Mouse (Mus musculus) heart, embryonic 11.5 days (tissue): Measurements from ENCODE around the gene Grpel1. TPM values are rescaled to one million over a fixed set of nuclear protein-coding genes. Genes with fewer than 3 reads are reported as not detected.
A peak's percentile ranks its signal among the peaks of the same experiment; 100 is the strongest.

ENCODE experiments used
- ATAC-seq: fragments of 200-750 bp; cut with Nextera tagmentation; replicated peaks from 2 replicates; pipeline ENCODE4 v1.8.0; 2017; ENCODE audit warnings: moderate library complexity; ENCODE audit not compliant: insufficient number of reproducible peaks, low FRiP score, low TSS enrichment
- H3K27ac ChIP-seq: fragments of 300-500 bp; sonication (generic); 2 replicates; pipeline ENCODE4 v1.5.1; 2014; ENCODE audit warnings: mild to moderate bottlenecking, low read depth, low read length
- H3K27me3 ChIP-seq: fragments of 300-500 bp; sonication (generic); 2 replicates; pipeline ENCODE4 v1.6.1; 2014; ENCODE audit warnings: mild to moderate bottlenecking, low read length, mixed read lengths; ENCODE audit not compliant: control insufficient read depth, insufficient read depth
- H3K36me3 ChIP-seq: fragments of 300-500 bp; sonication (generic); 2 replicates; pipeline ENCODE4 v1.6.1; 2014; ENCODE audit warnings: mild to moderate bottlenecking, low read length, moderate library complexity, mixed read lengths; ENCODE audit not compliant: control insufficient read depth, insufficient read depth
- H3K4me1 ChIP-seq: fragments of 300-500 bp; sonication (generic); 2 replicates; pipeline ENCODE4 v1.6.1; 2014; ENCODE audit warnings: low read length; ENCODE audit not compliant: control insufficient read depth, insufficient read depth
- H3K4me2 ChIP-seq: fragments of 300-500 bp; sonication (generic); 2 replicates; pipeline ENCODE4 v1.6.1; 2014; ENCODE audit warnings: mild to moderate bottlenecking, moderate library complexity
- H3K4me3 ChIP-seq: fragments of 300-500 bp; sonication (generic); 2 replicates; pipeline ENCODE4 v1.5.1; 2014; ENCODE audit warnings: low read depth, low read length
- H3K9ac ChIP-seq: fragments of 300-500 bp; sonication (generic); 2 replicates; pipeline ENCODE4 v1.6.1; 2014; ENCODE audit warnings: mild to moderate bottlenecking, low read depth, low read length, moderate library complexity
- H3K9me3 ChIP-seq: fragments of 300-500 bp; sonication (generic); replicated peaks from 2 replicates; pipeline ENCODE4 v1.6.1; 2016; ENCODE audit warnings: low read length; ENCODE audit not compliant: control insufficient read depth
- WGBS: fragments of 180-500 bp; shearing (Covaris S2); extraction: QIAGEN DNeasy Blood & Tissue Kit; methylation state at CpG from one replicate; pipeline ENCODE4 v1.1.7; 2014; ENCODE audit not compliant: insufficient replicate concordance; 5-methylcytosine and 5-hydroxymethylcytosine counted together
- polyA plus RNA-seq: library from polyadenylated mRNA; unstranded; fragments of >200 nt; fragmentation: Nextera tagmentation; extraction: Ambion mirVana; gene quantifications from 2 replicates; pipeline ENCODE4 v1.2.1, GENCODE M21; 2014

Grpel1 gene
- polyA plus RNA-seq, 1 experiment from 2014 or later = 63.8 TPM

DNA sequence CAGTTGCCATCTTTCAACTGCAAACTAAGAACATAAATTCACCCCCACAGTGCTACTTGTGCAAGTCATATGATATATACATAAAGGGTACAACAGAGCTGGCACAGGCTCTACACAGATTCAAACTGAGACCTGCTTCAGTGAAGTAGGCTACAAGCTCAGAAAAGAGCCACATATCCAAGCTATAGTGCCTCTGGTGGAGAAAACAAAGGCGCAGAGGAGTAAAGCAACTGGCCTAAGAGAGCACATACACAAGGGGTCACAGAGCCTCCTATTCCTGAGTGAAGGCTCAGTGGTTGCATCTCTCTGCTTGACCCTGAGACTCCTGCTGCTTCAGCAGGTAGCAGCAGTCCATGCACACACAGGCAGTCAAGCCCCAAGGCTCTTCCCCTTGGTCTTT lies 16.3 kb downstream of the Grpel1 start:
- 69% methylated on average over 1 of the region's 1 CpGs for WGBS
- Histone ChIP-seq H3K9ac (no peak overlapping the region), H3K4me1 (peaks cover 30% of the 10 kb centered on the region), H3K4me3 (no peak overlapping the region), H3K9me3 (no peaks in the 10 kb centered on the region), H3K27ac (no peak overlapping the region), H3K27me3 (peaks cover 10% of the 10 kb centered on the region), H3K36me3 (no peaks in the 10 kb centered on the region; the same call in 1 of the 2 replicates), H3K4me2 (no peak overlapping the region)
- ATAC-seq = no peak

DNA sequence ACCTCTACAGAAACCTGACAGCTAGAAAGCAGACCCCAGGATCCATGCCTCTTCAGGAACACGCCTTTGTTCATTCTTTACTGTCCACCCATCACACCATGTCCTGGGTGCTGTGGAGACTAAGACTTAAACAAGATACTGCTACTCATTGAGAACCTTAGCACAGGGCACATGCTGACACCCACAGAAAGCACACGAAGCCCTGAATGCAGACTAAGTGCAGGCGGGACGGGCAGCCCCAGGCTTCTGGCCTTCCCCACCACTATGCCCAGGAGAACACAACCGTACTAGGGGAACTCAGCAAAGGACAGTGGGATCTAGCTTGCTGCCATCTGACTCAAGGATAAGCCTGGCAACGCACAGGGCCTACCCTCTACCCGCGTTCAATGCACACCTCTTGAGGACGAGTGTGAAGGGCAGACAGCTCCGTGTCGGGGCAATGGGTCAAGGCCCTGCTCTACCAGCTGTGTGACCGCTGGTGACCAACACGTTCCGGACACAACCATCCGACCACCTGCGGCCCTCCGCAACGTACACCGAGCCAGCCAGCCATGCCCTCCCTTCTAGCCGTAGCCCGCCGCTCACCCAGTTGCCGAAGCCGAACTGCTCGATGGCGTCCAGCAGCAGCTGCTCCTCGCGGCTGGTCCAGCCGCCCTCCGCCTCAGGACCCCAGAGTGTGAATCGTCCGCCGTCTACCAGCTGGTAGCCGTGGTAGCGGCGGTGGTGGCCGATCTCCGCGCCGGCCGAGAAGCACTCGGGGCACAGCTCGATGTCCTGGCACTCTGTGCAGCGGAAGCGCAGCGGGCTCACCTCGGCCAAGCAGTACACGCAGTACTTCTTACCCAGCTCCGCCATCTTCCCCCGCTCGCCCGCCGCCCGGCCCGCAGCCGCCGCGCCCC lies 18.7 kb downstream of the Grpel1 start:
- Histone ChIP-seq H3K9me3 (no peaks in the 10 kb centered on the region), H3K9ac (peak overlapping the region; percentile 94), H3K4me3 (peak overlapping the region; percentile 99), H3K36me3 (no peaks in the 10 kb centered on the region; the same call in 1 of the 2 replicates), H3K27me3 (peaks cover 10% of the 10 kb centered on the region), H3K27ac (peak overlapping the region; percentile 46; the same call in 1 of the 2 replicates), H3K4me1 (peaks cover 30% of the 10 kb centered on the region), H3K4me2 (peak overlapping the region; percentile 99)
- 2% methylated on average over 58 of the region's 58 CpGs for WGBS
- ATAC-seq = peak; percentile 1; the same call in 1 of the 2 replicates

DNA sequence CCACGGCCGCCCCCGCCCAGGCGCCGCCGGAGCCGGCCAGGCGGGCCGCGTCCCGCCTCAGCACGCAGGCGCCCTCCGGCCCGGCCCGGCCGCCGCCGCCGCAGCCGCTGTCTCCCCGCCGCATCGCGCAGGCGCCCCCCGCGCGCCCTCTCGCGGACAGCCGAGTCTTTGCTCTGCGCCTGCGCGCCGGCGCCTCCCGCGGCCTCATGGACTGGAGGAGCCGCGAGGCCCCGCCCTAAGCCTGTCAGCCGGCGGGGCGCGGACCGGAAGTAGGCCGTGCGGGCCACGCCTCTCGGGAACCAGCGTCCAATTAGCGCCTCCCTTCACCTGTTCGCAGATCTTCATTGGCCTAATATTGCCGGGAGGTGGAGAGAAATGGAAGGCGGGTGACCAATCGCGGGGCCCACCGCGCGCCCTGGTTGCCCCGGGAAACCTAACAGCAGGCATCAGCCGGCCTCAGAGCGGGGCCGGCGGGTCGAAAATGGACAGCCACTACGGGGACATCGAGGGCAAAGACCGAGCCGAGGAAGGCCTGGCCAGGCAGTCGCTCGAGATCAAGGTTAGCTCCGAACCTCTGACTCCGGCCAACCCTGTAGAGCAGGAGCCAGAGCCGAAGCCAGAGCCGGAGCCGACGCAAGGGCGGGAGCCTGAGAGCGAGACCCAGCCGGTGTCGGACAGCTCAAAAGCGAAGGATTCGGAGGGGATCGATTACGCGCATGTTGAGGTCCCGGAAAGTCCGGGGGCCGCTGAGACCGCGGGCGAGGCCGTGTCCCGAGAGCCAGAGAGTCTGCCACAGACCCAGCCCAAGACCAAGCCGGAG lies 19.6 kb downstream of the Grpel1 start, which contains the start of the genes Tada2b and Ccdc96:
TSS of gene Tada2b (minus strand) at position 115 of the 820 bp plus-strand sequence.
TSS of gene Ccdc96 (plus strand) at position 418 of the 820 bp plus-strand sequence.
- peak within 1 kb of the TSS; percentile 94 for H3K9ac ChIP-seq
- H3K4me3 ChIP-seq = peak within 1 kb of the TSS; percentile 99
- H3K27ac ChIP-seq = peak within 1 kb of the TSS; percentile 46; the same call in 1 of the 2 replicates
- no peaks in the 10 kb centered on the region; the same call in 1 of the 2 replicates for H3K36me3 ChIP-seq
- H3K4me1 ChIP-seq = peaks cover 29% of the 10 kb centered on the region
- no peaks in the 10 kb centered on the region for H3K9me3 ChIP-seq
- ATAC-seq = peak; percentile 97
- 1% methylated on average over 84 of the region's 97 CpGs for WGBS
- H3K4me2 ChIP-seq = peak within 1 kb of the TSS; percentile 99
- peaks cover 10% of the 10 kb centered on the region for H3K27me3 ChIP-seq

DNA sequence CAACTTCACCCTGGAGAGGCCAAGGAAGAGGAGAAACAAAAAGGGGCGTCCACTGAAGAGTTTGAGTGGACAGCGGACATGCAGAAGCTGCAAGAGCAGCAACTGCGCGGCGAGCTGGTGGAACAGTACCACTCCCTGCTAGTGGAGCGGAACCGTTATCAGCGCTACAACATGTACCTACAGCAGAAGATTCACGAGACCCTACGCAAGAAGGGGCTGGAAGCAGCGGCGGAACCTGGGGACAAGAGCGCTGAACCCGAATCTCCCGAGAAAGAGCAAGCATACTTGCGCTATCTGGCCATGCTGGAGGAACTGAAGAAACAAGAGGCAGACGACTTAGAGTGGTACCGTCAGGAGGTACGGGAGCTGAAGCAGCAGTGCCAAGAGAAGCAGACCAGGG lies 20.5 kb downstream of the Grpel1 start:
- 27% methylated on average over 19 of the region's 19 CpGs for WGBS
- Histone ChIP-seq H3K9me3 (no peaks in the 10 kb centered on the region), H3K27ac (no peak overlapping the region), H3K27me3 (peaks cover 10% of the 10 kb centered on the region), H3K4me2 (peak overlapping the region; percentile 99), H3K36me3 (no peaks in the 10 kb centered on the region; the same call in 1 of the 2 replicates), H3K9ac (peak overlapping the region; percentile 30; the same call in 1 of the 2 replicates), H3K4me1 (peaks cover 23% of the 10 kb centered on the region), H3K4me3 (peak overlapping the region; percentile 57)
- no peak for ATAC-seq

DNA sequence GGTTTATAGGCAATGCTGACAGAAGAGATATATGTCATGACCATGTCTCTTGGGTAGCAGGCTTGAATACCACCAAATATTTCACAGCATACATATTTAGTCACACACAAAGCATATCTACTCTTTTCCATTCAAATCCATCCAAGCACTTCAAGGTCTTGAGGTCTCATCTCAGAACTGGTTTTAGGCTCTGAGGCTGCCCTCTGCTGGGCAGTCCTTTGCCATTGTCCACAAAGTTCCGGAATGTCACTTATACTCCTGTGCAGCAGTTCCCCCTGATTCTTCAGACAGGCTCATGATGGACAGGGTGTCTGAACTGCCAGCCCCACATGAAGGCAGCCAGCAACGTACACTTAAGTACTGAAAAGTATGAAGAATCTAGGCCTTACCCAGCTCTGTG lies 24.4 kb downstream of the Grpel1 start:
- Histone ChIP-seq H3K9ac (no peak overlapping the region), H3K4me2 (no peak overlapping the region), H3K27ac (no peak overlapping the region), H3K27me3 (peaks cover 10% of the 10 kb centered on the region), H3K4me3 (no peak overlapping the region), H3K9me3 (no peaks in the 10 kb centered on the region), H3K4me1 (peaks cover 9% of the 10 kb centered on the region), H3K36me3 (peaks cover 14% of the 10 kb centered on the region; the same call in 1 of the 2 replicates)
- ATAC-seq = no peak
- WGBS = 42% methylated on average over 2 of the region's 2 CpGs

DNA sequence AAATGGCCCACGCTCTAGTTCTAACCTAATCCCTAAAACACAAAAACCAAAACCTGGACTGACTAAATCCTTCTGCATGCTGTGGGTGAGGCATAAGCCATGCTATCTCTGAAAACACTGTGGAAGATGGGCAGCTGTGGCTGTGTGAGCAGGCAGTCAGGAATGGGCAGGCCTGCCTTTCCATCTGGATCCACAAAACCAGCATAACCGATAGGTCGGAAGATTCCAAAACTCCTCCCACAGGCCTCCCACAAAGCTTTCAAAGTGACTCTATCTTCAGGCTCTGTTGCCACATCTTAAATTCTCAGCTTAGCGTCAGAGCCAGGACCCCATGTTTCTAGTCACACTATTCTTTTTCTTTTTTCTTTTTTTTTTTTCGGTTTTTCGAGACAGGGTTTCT lies 29.1 kb downstream of the Grpel1 start:
- 84% methylated on average over 6 of the region's 6 CpGs for WGBS
- no peak for ATAC-seq
- Histone ChIP-seq H3K4me3 (no peak overlapping the region), H3K27me3 (no peaks in the 10 kb centered on the region), H3K9ac (no peak overlapping the region), H3K4me1 (no peaks in the 10 kb centered on the region), H3K9me3 (no peaks in the 10 kb centered on the region), H3K4me2 (no peak overlapping the region), H3K36me3 (peaks cover 25% of the 10 kb centered on the region), H3K27ac (no peak overlapping the region)

DNA sequence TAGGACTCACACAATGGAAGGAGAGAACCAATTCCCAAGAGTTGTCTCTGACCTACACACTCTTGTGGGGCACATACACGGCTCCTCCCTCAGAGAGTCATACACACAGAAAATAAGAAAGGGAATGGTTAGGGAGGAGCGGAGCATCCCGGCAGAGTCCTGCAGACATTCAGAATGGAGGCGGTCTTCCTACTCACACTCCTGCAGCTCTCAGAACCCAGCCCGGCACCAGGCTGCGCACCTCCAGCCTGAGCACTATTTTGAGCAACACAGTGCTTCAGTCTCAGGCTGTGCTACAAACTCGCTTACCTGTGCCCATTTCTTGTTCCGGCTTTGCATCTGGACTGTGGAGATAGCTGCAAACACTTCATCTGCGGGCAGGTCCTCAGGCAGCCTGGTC lies 29.9 kb downstream of the Grpel1 start:
- Histone ChIP-seq H3K9me3 (no peaks in the 10 kb centered on the region), H3K27ac (no peak overlapping the region), H3K9ac (no peak overlapping the region), H3K27me3 (no peaks in the 10 kb centered on the region), H3K4me3 (no peak overlapping the region), H3K36me3 (peaks cover 25% of the 10 kb centered on the region), H3K4me2 (no peak overlapping the region), H3K4me1 (no peaks in the 10 kb centered on the region)
- WGBS = 94% methylated on average over 9 of the region's 9 CpGs
- no peak for ATAC-seq

DNA sequence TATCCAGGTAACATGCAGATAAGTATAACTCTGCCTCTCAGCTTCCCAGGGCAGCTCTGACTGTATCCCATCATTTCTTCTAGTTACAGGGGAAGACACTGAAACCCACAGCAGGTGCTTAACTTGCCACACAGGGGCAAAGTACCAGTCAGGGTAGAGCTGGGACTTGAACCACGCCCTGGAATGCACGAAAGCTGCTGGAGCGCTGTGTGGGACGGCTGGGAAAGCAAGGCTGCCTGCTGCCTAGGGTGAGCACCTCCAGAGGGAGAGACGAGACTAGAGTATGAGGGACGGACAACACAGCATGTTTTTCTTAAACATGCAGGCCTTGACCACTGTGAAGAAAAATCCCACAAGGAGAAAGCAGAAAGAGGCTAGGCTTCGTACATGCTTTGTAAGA lies 40.4 kb downstream of the Grpel1 start:
- Histone ChIP-seq H3K9ac (no peak overlapping the region), H3K36me3 (peaks cover 7% of the 10 kb centered on the region; the same call in 1 of the 2 replicates), H3K4me2 (no peak overlapping the region), H3K27me3 (no peaks in the 10 kb centered on the region), H3K9me3 (no peaks in the 10 kb centered on the region), H3K4me3 (no peak overlapping the region), H3K4me1 (no peaks in the 10 kb centered on the region), H3K27ac (no peak overlapping the region)
- WGBS = 90% methylated on average over 7 of the region's 7 CpGs
- ATAC-seq = no peak
